Mouse (Mus musculus): ENCODE measurements around the gene Rtn4r.
A peak's percentile ranks its signal among the peaks of the same experiment; 100 is the strongest.
"Not testable (repeated sequence)": the region's sequence is repeated elsewhere in the genome, so short reads cannot be mapped to it uniquely, and the experiment has no call there.

The Rtn4r gene

GRCm38 (mm10) chr16:18194208-18194985, 67.0 kb downstream of the Rtn4r start:
- peak; percentile 76 for DNase-seq (ENCODE audit: low read depth, low spot score)

DNA sequence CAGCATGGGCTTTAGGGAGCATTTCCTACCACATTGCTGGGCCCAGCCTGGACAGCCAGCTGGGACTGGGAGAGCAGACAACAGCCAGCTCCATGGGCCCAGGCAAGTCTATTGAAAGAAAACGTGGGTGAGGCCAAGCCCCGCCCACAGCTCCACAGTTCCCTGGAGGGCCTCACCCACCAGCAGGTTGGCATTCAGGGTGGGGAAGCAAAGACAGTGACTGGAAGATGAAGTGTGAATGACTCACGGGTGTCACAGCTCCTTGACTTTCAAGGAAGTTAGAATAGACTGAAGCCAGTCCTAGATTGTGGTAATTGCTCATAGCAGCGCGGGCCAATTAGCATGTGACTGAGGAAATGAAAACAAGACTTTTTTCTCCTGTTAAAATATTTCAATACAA, 67.6 kb downstream of the Rtn4r start:
- no peak for DNase-seq (ENCODE audit: low read depth, low spot score)

DNA sequence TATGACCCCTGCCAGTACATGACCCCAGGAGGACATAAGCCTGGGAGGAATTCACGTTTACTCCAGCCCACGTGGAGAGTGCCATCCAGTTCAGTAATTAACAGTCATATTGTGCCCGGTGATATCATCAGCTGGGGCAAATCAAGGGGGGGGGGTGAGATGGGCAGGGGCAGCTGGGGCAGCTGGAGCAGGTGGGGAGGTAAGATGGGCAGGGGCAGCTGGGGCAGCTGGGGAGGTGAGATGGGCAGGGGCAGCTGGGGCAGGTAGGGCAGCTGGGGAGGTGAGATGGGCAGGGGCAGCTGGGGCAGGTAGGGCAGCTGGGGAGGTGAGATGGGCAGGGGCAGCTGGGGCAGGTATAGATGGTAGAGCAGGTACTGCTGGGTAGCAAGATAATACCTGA, 68.1 kb downstream of the Rtn4r start:
- DNase-seq (ENCODE audit: low read depth, low spot score): not testable (repeated sequence)

DNA sequence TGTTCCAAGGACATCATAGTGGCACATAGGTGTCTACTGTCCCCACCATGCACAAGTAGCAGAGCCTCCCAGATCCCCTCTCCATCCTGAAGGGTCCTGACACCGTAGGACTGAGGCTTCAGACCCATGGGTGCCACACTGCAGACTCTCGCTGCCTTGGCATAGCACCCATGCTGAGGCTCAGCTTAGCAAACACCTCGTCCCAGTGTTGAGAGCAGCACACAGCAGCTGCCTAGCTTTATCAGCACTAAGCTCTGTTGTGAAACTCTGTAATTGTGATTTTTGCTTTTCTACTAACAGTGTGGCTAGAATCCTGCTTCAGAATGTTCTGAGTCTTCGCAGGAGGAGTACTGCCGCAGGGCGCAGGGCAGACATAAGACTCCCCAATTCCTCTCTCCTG, 70.4 kb downstream of the Rtn4r start:
- DNase-seq (ENCODE audit: low read depth, low spot score): no peak

DNA sequence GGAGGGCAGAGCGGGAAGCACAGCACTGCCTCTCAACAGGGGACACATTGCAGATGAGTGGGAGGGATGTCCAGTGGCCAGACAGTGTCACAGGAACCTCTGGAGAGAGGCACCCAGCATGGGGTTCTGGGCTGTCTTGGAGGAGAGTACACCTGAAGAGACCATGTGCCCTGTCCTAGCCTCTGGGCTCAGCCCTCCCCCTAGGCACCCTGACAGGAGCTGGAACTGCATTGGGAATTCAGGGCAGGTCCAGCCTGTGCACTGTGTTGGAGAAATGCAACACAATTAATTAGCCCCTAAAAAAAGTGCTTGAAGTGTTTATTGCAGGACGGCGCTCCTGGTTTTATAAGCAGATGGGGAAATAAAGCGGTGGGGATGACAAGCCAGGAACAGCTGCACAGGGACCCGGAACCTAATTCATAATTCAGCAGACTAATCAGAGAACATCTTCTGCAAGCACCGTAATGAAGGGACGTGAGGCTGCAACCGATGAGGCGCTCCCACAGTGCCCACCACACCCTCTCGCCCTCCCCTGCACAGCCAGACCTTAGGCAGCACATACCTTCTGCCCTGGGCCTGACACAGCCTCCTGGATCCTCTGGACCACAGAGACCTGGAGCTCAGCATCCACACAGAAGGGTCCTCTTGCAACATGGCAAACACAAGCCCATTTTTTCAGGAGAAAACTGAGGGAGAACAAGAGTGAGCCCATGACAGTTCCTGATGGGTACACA, 71.1 kb downstream of the Rtn4r start:
- DNase-seq (ENCODE audit: low read depth, low spot score): no peak

DNA sequence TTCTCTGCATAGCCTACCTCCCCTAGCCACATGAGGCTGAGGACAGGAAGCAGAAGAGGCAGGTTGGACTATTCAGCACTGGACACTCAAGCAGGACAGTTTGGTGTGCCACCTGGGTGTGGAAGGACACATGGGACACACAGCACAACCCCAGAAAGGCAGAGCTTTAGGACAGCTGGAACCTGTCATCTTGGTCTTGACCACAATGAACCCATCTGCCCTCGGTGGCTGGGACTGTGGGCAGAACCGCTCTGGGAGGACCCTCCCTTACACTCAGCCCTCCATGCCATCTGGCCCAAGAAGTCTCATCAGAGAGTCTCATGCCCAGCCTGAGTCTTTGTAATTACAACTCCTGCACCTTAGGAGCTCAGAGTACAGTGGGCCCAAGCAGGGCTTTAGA, 72.6 kb downstream of the Rtn4r start:
- DNase-seq (ENCODE audit: low read depth, low spot score): no peak

GRCm38 (mm10) chr16:18201620-18202019, 74.2 kb downstream of the Rtn4r start:
- DNase-seq (ENCODE audit: low read depth, low spot score): no peak
